Mouse (Mus musculus): ENCODE results near the gene Ppbp.

DNA sequence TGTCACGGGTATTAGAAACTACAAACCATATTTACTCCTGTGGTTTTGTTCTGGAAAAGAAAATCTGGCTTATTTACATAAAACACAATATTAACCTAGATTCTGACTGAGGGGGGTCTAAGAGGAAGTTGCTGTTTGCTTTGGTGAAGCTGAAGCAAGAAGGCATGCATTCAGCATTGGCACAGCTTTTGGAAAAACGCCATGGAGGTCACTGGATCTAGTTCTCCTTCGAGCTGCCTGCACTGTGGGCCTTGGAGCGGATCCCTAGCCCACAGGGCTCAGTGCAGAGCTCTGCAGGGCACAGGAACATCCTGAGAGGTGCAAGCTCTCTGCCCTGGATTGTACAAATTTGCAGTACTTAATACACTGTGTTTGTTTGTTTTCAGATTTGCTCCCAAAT lies 36.8 kb upstream of the Ppbp start:
- TF ChIP-seq EP300 (IDR thresholded peaks at IDR 0.05; ENCODE audit: insufficient read depth, low read depth, low read length) (no peak), POLR2A (IDR thresholded peaks at IDR 0.05; ENCODE audit: insufficient read depth, low read length) (no peak)
